Mouse (Mus musculus) skeletal muscle tissue, adult 2 months (tissue): ENCODE data around the gene Poc5.
A peak's percentile ranks its signal among the peaks of the same experiment; 100 is the strongest.

ENCODE experiments used
- DNase-seq: peaks from one replicate; pipeline ENCODE4 v3.0.0-alpha.2; 2012; ENCODE audit warnings: low read depth, low spot score

Poc5 gene

DNA sequence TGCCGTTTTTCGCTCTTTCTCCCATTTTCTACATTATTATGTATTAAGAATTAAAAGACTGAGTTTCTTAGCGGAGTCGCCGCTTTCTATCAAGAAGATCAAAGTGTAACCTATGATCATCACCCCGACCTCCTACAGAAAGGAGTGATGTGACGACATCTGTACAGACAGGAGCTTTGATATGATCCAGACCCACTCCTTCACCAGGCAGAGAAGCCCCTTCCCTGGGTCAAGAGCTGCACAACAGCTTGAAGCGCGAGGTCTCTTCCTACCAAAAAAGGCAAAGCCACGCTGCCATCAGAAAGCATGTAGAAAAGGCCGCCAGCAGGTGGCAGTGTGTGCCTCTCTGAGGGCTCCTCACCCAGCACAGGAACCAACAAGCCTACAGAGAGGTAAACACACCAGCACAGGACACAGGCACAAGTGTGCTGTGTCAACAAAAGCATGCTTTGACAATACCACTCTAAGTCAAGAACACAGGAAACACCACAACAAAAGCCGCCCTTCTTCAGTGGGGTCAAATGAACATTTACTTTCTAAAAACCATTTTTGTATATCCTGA, 43.6 kb downstream of the Poc5 start:
- DNase-seq = peak; percentile 74

DNA sequence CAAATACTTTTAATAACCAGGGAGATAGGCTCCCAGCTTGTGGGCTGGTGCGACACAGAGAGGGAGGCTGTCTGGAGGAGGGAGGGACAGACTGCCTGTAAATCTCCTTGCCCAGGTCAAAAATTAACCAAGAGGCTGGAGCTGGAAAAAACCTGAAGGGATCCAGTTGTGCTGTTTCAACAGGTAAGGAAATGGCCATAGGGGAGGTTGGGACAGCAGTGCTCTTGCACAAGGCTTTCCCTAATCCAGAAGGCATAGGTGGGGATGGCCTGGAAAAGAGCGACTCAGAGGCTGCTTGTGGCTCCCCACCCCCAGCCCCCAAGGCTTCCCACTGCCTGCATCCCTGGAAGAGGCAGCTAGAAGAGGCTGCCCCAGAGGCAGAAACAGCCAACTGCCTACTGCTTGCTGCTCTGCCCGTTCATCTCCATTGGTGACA, 44.3 kb downstream of the Poc5 start:
- no peak for DNase-seq

DNA sequence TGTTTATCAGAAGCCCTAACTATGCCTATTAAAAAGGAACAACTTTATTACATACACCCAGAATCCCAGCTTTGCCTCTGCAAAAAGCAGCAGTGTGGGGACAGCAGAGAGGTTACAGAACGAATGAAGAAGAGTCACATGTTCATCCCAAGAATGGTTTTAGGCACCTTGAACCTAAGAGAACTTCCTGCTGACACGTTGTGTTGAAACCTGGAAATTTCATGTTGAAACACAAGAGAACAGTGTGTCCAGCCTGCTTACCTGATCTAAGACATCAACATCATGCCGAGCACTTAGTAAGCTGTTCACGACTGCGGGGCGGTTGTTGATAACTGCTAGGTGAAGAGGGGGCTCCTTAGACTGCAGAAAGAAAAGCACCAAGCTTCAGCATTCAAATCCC, 44.9 kb downstream of the Poc5 start:
- no peak for DNase-seq

DNA sequence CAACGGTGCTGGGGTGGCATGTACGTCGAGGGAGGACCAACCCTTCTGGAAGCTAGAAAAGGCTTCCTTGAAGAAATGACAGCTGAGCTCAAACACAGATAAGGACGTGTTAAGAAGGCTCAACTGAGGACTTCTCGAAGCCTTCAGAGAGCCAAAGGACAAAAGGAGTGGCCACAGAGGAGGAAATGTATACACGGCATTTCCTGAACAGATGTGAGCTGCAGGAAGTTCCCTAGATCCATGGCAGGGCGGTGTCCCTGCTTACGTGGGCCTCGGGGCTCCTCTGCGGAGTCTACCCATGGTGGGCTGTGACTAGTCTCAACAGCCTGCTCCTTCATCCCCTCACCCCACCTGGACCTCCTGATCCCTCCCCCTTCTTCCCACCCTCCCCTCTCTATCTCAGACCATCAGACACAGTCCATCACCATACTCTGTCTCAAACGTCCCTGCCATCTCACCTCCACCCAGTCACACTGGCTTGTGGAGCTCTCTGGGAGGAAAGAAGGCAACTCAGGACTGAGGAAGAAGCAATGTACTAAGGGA, 45.6 kb downstream of the Poc5 start:
- DNase-seq = no peak

DNA sequence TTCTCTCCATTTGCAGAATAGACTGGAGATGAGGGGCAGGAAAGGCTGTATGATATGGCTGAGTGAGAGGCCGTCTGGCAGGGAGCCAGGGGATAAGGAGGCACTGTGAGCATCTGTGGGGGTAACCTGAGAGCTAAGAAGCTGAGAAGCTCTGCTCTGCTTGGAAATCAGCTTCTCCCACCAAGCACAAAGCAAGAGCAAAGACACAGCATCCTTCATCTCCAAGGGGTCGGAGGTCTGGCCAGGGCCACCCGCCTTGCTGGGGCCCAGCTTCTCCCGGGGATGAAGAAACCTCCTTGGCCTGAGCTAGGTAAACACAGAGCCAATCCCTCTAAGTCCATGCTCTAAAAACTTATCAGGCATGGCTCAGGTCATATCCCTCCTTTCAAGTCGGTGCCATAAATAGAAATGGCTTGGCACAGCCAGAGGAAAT, 46.8 kb downstream of the Poc5 start:
- DNase-seq = no peak

DNA sequence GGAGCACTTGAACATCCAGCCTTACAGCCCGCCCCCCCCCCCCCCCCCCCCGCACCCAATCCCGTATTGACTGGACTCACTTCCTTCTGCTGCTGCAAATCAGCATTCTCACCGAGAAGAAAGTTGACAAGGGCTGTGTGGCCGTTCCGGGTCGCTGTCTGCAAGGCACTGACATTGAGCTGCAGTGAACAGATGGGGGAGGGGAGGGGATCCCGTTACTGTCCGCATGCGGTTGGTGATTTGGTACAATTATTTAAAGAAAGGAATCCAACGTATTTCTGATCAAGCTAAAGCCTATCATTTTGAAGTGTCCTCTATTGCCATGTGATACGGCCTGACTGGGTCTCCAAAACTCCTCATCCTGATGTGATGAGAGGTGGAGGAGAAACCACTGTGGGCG, 47.7 kb downstream of the Poc5 start:
- DNase-seq = peak; percentile 15

DNA sequence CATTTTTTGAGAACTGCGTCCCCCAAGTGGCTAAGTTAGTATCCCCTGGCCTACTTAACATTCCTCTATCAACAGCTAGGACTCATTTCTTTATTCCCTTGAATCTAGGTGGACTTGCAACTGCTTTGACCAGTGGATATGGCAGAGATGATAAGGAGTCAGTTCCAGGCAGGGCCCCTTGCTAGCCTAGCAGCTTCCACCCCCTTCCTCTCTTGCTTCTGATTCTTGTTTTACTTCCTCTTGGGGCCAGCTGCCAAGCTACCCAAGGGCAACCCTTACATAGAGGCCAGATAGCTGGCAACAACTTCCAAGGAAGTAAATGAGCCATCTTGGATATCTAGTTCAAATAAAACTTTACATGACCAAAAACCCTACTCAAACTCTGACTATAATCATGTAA, 48.8 kb downstream of the Poc5 start:
- DNase-seq = no peak

DNA sequence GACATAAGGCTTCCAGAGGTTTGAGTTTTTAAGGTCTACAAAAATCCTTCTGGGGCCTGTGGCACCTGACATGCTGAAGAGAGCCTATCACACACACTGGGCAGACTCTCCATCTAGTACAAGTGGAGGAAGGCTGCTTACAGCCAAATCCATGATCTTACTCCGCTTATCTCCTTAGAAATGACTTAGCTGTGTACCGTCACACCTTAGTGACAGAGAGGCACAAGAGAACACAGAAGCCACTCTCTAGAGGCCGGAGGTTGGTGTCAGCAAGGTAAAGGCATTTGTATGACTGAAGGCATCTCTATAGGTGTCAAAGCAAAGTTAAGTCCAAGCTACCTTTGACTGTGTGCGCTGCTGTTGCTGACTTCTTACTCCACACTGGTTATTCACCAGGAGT, 52.3 kb downstream of the Poc5 start:
- no peak for DNase-seq

DNA sequence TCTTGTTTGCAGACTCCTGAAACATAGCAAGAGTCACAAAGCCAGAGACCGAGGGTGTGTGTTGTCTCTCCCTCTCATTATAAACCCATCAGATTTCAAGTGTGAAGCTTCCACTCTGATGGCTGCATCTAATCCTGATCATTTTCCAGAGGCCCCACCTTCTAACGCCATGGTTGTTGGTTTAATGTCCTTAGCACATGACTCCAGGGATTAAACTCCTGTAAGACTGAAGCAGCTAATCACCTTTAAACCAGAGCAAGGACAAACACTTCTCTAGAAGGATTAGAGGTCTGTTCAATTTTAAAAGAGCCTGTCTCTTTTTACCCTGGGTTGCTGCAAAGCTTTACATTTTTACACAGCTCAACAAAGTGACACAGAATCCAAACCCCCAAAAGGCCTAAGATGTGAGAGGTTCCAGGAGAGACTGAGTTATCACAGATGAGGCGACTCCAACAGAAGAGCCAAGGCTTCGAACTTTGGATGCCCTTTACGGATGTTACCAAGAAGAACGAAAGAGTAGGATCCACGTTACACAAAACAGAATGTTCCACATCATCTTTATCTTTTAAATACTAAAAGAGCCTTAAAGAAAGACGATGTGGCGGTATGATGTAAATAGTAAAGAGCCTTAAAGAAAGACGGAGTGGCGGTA, 62.2 kb downstream of the Poc5 start:
- no peak for DNase-seq

DNA sequence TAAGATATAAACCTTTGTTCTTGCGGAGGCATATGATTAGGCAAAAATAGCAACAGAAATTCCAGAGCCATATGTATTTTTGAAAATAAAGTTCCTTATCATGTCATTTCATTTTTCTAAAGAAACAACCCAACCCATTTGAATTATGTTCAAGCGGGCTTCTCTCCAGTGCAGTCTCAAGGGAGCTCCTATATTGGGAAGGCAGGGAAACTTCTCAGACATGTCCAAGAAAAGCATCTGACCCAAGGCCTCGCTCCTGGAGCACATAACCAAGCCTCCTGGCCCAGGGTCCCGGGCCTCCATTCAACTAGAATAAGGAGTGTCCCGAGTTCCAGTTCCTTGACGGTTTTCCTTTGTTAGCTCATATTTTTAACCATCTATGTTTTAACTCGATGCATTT, 62.8 kb downstream of the Poc5 start:
- peak; percentile 23 for DNase-seq

DNA sequence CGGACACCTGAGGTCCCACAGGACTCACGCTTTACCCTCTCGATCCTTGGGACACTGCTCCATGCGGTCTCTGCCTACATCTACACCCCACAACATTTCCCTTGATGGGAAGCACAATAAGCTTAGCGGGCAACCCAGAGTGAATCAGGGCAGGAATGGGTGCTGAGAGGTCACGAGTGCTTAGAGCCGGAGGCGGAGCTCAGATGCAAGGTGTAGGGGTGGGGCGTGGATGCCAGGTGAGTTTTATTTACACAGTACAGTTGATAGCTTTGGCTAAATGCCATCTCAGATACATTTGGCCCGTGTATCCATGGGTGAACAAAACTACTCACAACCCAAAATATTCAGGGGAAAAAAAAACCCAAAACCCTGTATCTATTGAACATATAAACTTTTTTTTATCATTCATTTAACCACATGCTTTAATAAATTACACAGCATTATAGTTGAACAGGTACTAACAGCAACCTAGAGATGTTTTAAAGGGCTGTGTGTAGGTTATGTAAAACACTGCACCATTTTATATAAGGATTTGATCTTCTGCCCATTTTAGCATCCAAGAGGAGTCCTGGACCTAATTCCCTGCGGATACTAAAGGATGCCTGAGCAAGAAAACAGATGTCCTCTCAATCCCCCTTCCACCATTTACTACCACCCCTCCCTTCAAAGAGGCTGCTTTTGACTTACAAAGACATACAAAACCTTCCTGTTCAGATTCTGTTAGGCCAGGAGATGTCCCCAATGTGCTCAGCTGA, 63.5 kb downstream of the Poc5 start:
- DNase-seq = no peak

DNA sequence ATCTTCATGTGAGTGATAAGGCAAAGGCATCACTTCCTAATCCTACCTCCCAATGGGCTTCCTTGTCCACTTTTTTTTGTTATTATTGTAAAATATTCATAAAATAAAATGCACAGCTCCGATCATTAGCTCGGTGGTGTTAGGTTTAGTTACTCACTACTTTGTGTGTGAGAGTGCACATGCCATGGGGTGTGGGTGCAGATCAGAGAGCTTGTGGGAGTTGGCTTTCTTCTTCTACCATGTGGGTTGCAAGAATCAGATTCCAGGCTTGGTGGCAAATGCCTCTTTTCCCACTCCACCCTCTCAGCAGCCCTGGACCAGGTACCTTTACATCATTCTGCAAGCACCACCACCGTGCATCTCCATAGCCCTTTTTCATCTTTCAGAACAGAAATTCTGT, 64.5 kb downstream of the Poc5 start:
- no peak for DNase-seq

DNA sequence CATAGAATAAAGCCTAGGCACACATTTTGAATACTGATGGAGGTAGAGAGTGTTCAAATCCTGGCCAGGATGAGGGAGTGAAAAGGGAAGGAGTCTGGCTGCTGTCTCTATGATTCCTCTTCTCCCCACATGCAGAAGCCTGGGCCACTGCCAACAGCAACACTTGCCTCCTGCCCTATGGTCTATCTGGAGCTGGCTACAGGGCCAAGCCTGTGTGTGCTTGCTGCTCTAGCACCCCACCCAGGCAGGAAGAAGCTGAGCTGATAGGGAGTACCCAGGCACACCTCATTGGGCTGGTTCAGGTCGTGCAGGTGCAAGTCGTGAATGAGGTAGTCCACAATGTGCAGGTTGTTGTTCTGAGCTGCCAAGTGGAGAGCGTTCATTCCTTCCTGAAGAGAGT, 66.2 kb downstream of the Poc5 start:
- DNase-seq = no peak

DNA sequence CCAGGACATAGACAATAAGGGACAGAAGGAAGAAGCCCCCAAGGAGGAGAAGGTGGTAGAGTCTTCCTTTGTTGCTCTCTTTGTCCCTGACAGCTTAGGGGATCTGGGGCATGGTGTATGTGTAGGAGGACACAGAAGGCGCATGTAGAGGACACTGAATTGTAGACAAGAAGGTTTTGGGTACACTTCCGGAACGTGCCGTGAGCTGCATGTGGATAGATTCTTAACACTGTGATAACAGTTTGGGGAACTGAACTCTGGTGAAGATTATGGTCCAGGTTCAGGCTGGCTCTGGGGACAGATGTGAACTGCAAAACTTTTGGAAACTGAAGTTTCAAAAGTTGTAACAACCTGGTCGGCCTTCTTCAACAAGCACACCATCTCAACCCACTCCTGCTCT, 69.5 kb downstream of the Poc5 start:
- DNase-seq = no peak

DNA sequence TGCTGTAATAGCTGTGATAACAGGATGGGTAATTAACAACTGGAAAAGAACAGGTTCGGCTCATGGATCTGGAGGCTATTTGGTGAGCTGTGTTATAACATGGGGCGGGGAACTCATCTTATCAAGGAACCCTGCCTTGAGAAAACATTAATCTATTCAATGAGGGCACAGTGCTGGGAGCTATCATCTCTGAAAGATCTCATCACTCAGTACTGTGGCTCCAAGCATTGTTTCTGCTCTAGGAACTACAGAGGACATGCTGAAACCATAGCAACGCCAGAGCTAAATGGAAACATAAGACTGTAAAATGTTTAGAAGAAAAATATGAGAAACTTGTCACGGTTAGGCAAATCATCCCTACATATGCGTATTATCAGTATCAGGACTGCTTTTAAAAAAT, 69.9 kb downstream of the Poc5 start:
- no peak for DNase-seq

DNA sequence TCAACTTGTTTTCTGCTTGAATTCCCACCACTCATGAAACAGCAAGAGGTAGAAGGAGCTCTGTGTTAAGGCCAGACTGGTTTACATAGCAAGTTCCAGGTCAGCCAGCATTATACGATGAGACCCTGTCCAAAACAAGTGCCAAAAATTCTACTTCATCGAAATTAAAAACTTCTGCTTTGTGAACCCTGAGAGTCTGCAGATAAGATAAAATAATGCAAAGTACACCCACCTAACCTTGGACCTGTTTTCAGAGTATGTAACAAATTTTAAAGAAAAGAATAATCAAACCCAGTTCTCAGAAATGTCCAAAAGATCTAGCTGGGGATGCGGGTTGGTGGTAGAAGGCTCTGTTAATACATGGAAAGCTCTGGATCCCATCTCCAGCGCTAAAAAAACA, 70.5 kb downstream of the Poc5 start:
- DNase-seq = no peak

DNA sequence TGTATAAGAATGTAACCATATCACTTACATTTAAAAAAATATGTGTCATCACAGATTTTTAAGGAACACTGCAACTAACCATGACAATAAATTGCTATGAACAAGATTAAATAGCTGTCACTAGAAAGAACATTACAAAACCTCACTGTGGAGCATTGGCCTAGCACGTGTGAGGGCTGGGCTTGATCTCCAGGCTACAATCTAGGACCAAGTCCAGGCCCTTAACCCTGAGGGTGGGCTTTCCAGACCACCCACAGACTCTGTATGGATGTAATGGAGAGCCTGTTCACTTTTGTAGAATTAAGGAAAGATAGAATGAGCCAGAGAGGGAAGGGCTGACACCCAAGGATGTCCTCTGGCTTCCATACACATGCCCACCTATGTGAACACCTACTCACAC, 74.5 kb downstream of the Poc5 start:
- no peak for DNase-seq

DNA sequence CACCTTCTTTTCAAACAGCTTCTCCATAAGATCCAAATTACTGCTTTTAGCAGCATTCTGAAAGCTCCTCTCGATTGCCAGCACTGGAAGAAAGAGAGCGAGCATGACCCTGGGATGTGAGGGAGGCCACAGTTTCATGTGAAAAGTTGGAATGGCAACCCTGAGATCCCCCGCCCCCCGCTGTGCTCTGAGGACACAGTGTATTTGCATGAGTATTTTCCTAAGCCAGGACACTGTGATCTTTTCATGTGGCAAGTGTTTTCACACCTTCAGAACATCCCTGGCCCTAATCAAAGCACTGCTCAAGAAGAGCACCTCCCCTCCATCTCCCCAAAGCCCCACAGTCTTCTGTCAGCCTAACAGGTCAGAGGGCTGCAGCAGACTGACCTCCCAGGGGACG, 77.2 kb downstream of the Poc5 start:
- no peak for DNase-seq
